Mouse (Mus musculus) kidney, adult 2 months (tissue): ENCODE data around the gene Plcb3.
A peak's percentile ranks its signal among the peaks of the same experiment; 100 is the strongest.

ENCODE experiments used
- CTCF ChIP-seq: fragments of 200-500 bp; conservative IDR thresholded peaks from 2 replicates; pipeline ENCODE4 v1.5.1; 2011; ENCODE audit warnings: low read depth, mild to moderate bottlenecking, control low read depth, low read length, moderate library complexity, mixed read lengths; ENCODE audit not compliant: insufficient read depth, insufficient read length
- POLR2A ChIP-seq: fragments of 200-500 bp; IDR thresholded peaks from one replicate; pipeline ENCODE4 v1.6.1; 2011; ENCODE audit warnings: low read depth, low read length, control low read depth

GRCm38 (mm10) chr19:6951381-6951968 lies 24.8 kb downstream of the Plcb3 start:
- no peak for TF ChIP-seq CTCF
- peak; percentile 54 for TF ChIP-seq POLR2A
